ENCODE assay signal across 27 mouse cellular contexts in genomic region chr17:90269143-90269542, GRCm38 (mm10).
DNase-seq lines count a peak whose midpoint lies in the region; ATAC-seq and TF ChIP-seq lines count a peak whose summit lies in the region.
"Had no signal": no experiment of that assay in that cellular context is flagged by ENCODE, and none has a peak within 500 bp of the region (broad histone marks: within the 10 kb centered on the region; RNA-seq: fewer than 3 reads in every experiment).

No protein-coding gene starts in this region.

- ATAC-seq in hindbrain, postnatal 0 days: no peak
- ATAC-seq in hindbrain, embryonic 14.5 days (ENCODE audit: low FRiP score): no peak
- ATAC-seq in stomach, postnatal 0 days (ENCODE audit: low FRiP score, low TSS enrichment): no peak
- ATAC-seq: activated CD4-positive, CD25-positive, alpha-beta regulatory T cell, adult 4 months; CD4-positive, CD25-positive, alpha-beta regulatory T cell, adult 4 months; forebrain, embryonic 15.5 days; Patski had no signal

- no peaks in the 10 kb centered on the region for H3K36me3 ChIP-seq in hindbrain, postnatal 0 days (ENCODE audit: insufficient read depth, low read length)
- H3K36me3 ChIP-seq in hindbrain, embryonic 14.5 days (replicated peaks; ENCODE audit: control insufficient read depth, insufficient read depth): no peaks in the 10 kb centered on the region
- no peaks in the 10 kb centered on the region for H3K36me3 ChIP-seq in stomach, postnatal 0 days (ENCODE audit: control insufficient read depth, insufficient read depth, low read length)
- H3K36me3 ChIP-seq: embryonic facial prominence, embryonic 15.5 days; forebrain, embryonic 10.5 days; forebrain, embryonic 15.5 days; G1E; heart, embryonic 10.5 days; hindbrain, embryonic 12.5 days had no signal

- peak; percentile 38 for TF ChIP-seq CTCF in hindbrain, postnatal 0 days (IDR thresholded peaks at IDR 0.05; ENCODE audit: low read depth)
- peak; percentile 18 for TF ChIP-seq CTCF in left cerebral cortex, adult 2 months (IDR thresholded peaks at IDR 0.05)
- peak; percentile 36 for TF ChIP-seq CTCF in stomach, postnatal 0 days (IDR thresholded peaks at IDR 0.05; ENCODE audit: low read depth)

- H3K9ac ChIP-seq in hindbrain, postnatal 0 days (replicated peaks; ENCODE audit: low read length): no peak overlapping the region
- no peak overlapping the region for H3K9ac ChIP-seq in hindbrain, embryonic 14.5 days
- no peak overlapping the region for H3K9ac ChIP-seq in stomach, postnatal 0 days (ENCODE audit: low read length)
- H3K9ac ChIP-seq: embryonic facial prominence, embryonic 15.5 days; forebrain, embryonic 15.5 days; hindbrain, embryonic 12.5 days had no signal

- no peak overlapping the region for H3K27ac ChIP-seq in hindbrain, postnatal 0 days
- H3K27ac ChIP-seq in hindbrain, embryonic 14.5 days: no peak overlapping the region
- H3K27ac ChIP-seq in left cerebral cortex, adult 2 months: no peak overlapping the region
- no peak overlapping the region for H3K27ac ChIP-seq in stomach, postnatal 0 days (replicated peaks)
- H3K27ac ChIP-seq: embryonic facial prominence, embryonic 15.5 days; forebrain, embryonic 10.5 days; forebrain, embryonic 15.5 days; heart, embryonic 10.5 days; hindbrain, embryonic 12.5 days had no signal

- H3K4me1 ChIP-seq in hindbrain, postnatal 0 days (ENCODE audit: insufficient read depth, low read length): no peaks in the 10 kb centered on the region
- H3K4me1 ChIP-seq in hindbrain, embryonic 14.5 days (replicated peaks; ENCODE audit: control insufficient read depth, insufficient read depth, low read length): no peaks in the 10 kb centered on the region
- no peaks in the 10 kb centered on the region for H3K4me1 ChIP-seq in stomach, postnatal 0 days (replicated peaks; ENCODE audit: control insufficient read depth, insufficient read depth)
- H3K4me1 ChIP-seq: embryonic facial prominence, embryonic 15.5 days; forebrain, embryonic 15.5 days; heart, embryonic 10.5 days; hindbrain, embryonic 12.5 days had no signal

- WGBS in hindbrain, postnatal 0 days: 70% methylated on average over 2 of the region's 2 CpGs
- 72% methylated on average over 2 of the region's 2 CpGs for WGBS in hindbrain, embryonic 14.5 days
- WGBS in stomach, postnatal 0 days: 70% methylated on average over 2 of the region's 2 CpGs

- TF ChIP-seq EP300 in stomach, postnatal 0 days (optimal IDR thresholded peaks at IDR 0.05): no peak

- no peaks in the 10 kb centered on the region for H3K27me3 ChIP-seq in hindbrain, postnatal 0 days (ENCODE audit: insufficient read depth, low read length)
- no peaks in the 10 kb centered on the region for H3K27me3 ChIP-seq in hindbrain, embryonic 14.5 days (ENCODE audit: control insufficient read depth, insufficient read depth, low read length)
- H3K27me3 ChIP-seq in stomach, postnatal 0 days (ENCODE audit: control insufficient read depth, insufficient read depth, low read length): no peaks in the 10 kb centered on the region
- H3K27me3 ChIP-seq: embryonic facial prominence, embryonic 15.5 days; forebrain, embryonic 15.5 days; hindbrain, embryonic 12.5 days; Patski had no signal

- intact Hi-C loops in left cerebral cortex, adult 2 months (cut with DNase I): no loop called here
- intact Hi-C loops in left cerebral cortex, postnatal 10 days (cut with DNase I): no loop called here

- no peak overlapping the region for H3K4me3 ChIP-seq in hindbrain, postnatal 0 days (ENCODE audit: low read length)
- no peak overlapping the region for H3K4me3 ChIP-seq in hindbrain, embryonic 14.5 days (replicated peaks; ENCODE audit: low read length)
- H3K4me3 ChIP-seq in left cerebral cortex, adult 2 months: no peak overlapping the region
- no peak overlapping the region for H3K4me3 ChIP-seq in stomach, postnatal 0 days (ENCODE audit: low read depth, low read length)
- H3K4me3 ChIP-seq: embryonic facial prominence, embryonic 15.5 days; erythroblast, embryonic 14.5 days; forebrain, embryonic 10.5 days; forebrain, embryonic 15.5 days; heart, embryonic 10.5 days; hindbrain, embryonic 12.5 days had no signal

- no peak for DNase-seq in hindbrain, postnatal 0 days (ENCODE audit: low spot score)
- no peak for DNase-seq in hindbrain, embryonic 14.5 days (ENCODE audit: low spot score)
- DNase-seq in left cerebral cortex, adult 2 months (ENCODE audit: extremely low spot score in 1 of 2, low spot score in 2 of 2): no peak
- DNase-seq in left cerebral cortex, postnatal 10 days (ENCODE audit: extremely low spot score in 1 of 2, low spot score in 2 of 2): no peak
- DNase-seq in retina, embryonic 14.5 days (ENCODE audit: low spot score): peak; percentile 40
- no peak for DNase-seq in retina, postnatal 1 day
- DNase-seq in stomach, postnatal 0 days (ENCODE audit: low spot score): no peak
- DNase-seq in right cerebral cortex, postnatal 4 days: no peak
- DNase-seq: adrenal gland, adult 2 months; adrenal gland, postnatal 25 days; B cell, adult 2 months; cerebellum, adult 2 months; embryo, embryonic 11 days; gastrocnemius, postnatal 10 days; heart, adult 18-20 months; heart, postnatal 10 days; heart, postnatal 4 days had no signal

- no peak overlapping the region for H3K4me2 ChIP-seq in hindbrain, postnatal 0 days (ENCODE audit: low read depth, low read length)
- H3K4me2 ChIP-seq in hindbrain, embryonic 14.5 days (replicated peaks): no peak overlapping the region
- H3K4me2 ChIP-seq in stomach, postnatal 0 days (replicated peaks; ENCODE audit: low read depth): no peak overlapping the region
- H3K4me2 ChIP-seq: embryonic facial prominence, embryonic 15.5 days; forebrain, embryonic 15.5 days; hindbrain, embryonic 12.5 days had no signal

- no peaks in the 10 kb centered on the region for H3K9me3 ChIP-seq in hindbrain, postnatal 0 days (ENCODE audit: low read length)
- no peaks in the 10 kb centered on the region for H3K9me3 ChIP-seq in hindbrain, embryonic 14.5 days (ENCODE audit: control insufficient read depth, low read length)
- H3K9me3 ChIP-seq in stomach, postnatal 0 days (ENCODE audit: control insufficient read depth, low read length): no peaks in the 10 kb centered on the region
- H3K9me3 ChIP-seq: embryonic facial prominence, embryonic 15.5 days; forebrain, embryonic 10.5 days; forebrain, embryonic 15.5 days; G1E; heart, embryonic 10.5 days; hindbrain, embryonic 12.5 days had no signal
